Mouse (Mus musculus): Measurements from ENCODE around the gene Zbtb38. TPM values are rescaled to one million over a fixed set of nuclear protein-coding genes. Genes with fewer than 3 reads are reported as not detected.

Zbtb38 gene
- total and polyA plus RNA-seq, 2 experiments from 2014 or later, result 38.7 to 46.5 TPM

DNA sequence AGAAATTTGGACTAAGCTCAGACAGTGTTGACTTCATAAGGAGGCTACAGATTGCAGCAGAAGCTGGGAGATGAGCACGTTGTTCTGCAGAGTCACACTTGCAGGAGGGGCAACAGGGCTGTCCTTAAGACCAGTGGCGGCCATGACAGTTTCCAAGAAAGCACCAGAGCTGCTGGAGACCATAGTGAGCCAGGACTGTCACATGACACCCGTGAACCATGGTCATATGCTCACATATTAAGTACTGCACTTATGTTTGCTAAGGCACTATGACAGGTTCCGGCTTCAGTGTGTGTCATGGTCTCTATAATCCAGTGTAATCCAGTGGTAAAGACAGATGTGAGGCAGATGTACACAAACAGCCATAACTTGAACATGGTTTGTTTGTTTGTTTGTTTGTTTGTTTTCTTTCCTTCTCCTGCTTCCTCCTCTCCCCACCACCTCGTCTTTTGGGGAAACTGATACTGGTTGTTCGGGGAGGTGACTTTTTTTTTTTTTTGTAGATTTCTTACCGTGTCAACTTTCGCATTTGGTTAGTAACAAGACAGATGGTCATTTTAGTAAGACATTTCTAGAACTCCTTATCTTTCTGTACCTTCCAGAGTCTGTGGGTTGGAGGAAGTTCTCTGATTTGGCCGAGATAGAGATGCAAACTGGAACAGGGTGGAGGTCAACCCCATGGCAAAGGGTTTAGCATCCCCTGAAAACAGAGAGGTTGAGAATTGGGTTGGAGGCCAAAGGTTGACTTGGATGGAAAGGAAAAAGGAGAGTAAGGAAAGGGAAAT lies 11.4 kb upstream of the Zbtb38 start:
- H3K27ac ChIP-seq, result no peak overlapping the region
- H3K4me2 ChIP-seq (ENCODE audit: low read depth, low read length), result no peak overlapping the region
- H3K4me3 ChIP-seq (ENCODE audit: low read length), result no peak overlapping the region
- H3K9me3 ChIP-seq (ENCODE audit: low read length), result no peaks in the 10 kb centered on the region
- DNase-seq (ENCODE audit: low spot score) (no peak), ATAC-seq (no peak)
- H3K27me3 ChIP-seq (ENCODE audit: insufficient read depth, low read length), result no peaks in the 10 kb centered on the region
- no peak for TF ChIP-seq CTCF (IDR thresholded peaks at IDR 0.05; ENCODE audit: low read depth)
- WGBS, result 85% methylated on average over 9 of the region's 9 CpGs
- no peaks in the 10 kb centered on the region for H3K36me3 ChIP-seq (ENCODE audit: insufficient read depth, low read length)
- H3K4me1 ChIP-seq (ENCODE audit: insufficient read depth, low read length), result 0 out of 2 replicates have a peak, but pooled peaks cover under 1% of the 10 kb centered on the region
- no peak overlapping the region for H3K9ac ChIP-seq (replicated peaks; ENCODE audit: low read length)

DNA sequence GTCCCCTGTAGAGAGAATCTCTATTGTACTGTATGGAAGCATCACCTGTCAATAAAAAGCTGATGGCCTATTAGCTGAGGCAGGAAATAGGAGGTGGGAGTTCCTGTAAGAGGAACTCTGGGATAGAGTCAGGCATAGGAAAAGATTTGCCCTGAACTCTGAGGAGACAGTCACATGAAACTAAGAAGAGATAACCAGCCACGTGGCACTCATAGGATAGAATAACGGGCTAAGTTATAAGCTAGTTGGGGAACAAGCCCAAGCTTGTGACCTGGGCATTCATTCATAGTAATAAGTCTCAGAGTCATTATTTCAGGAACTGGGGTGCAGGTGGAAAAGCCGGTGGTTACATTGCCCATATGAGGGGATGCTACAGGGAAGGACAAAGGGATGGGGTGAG lies 10.4 kb upstream of the Zbtb38 start:
- no peak overlapping the region for H3K27ac ChIP-seq
- H3K36me3 ChIP-seq (ENCODE audit: insufficient read depth, low read length), result no peaks in the 10 kb centered on the region
- TF ChIP-seq CTCF (IDR thresholded peaks at IDR 0.05; ENCODE audit: low read depth), result no peak
- no peaks in the 10 kb centered on the region for H3K9me3 ChIP-seq (ENCODE audit: low read length)
- WGBS, result 95% methylated on average over 3 of the region's 3 CpGs
- H3K9ac ChIP-seq (replicated peaks; ENCODE audit: low read length), result no peak overlapping the region
- no peaks in the 10 kb centered on the region for H3K27me3 ChIP-seq (ENCODE audit: insufficient read depth, low read length)
- no peak overlapping the region for H3K4me3 ChIP-seq (ENCODE audit: low read length)
- H3K4me1 ChIP-seq (ENCODE audit: insufficient read depth, low read length), result 0 out of 2 replicates have a peak, but pooled peaks cover 3% of the 10 kb centered on the region
- DNase-seq (ENCODE audit: low spot score), result no peak
- no peak overlapping the region for H3K4me2 ChIP-seq (ENCODE audit: low read depth, low read length)
- ATAC-seq, result no peak

GRCm38 (mm10) chr9:96758749-96759597 lies 6.3 kb upstream of the Zbtb38 start:
- peak overlapping the region; percentile 51 for H3K4me2 ChIP-seq (ENCODE audit: low read depth, low read length)
- WGBS, result 12% methylated on average over 22 of the region's 22 CpGs
- H3K27me3 ChIP-seq (ENCODE audit: insufficient read depth, low read length), result no peaks in the 10 kb centered on the region
- no peaks in the 10 kb centered on the region for H3K36me3 ChIP-seq (ENCODE audit: insufficient read depth, low read length)
- no peaks in the 10 kb centered on the region for H3K9me3 ChIP-seq (ENCODE audit: low read length)
- DNase-seq (ENCODE audit: low spot score), result peak; percentile 94
- H3K27ac ChIP-seq, result peak overlapping the region; percentile 67; the same call in 1 of the 2 replicates
- peak overlapping the region; percentile 19; the same call in 1 of the 2 replicates for H3K9ac ChIP-seq (replicated peaks; ENCODE audit: low read length)
- peak; percentile 91 for TF ChIP-seq CTCF (IDR thresholded peaks at IDR 0.05; ENCODE audit: low read depth)
- H3K4me1 ChIP-seq (ENCODE audit: insufficient read depth, low read length), result 0 out of 2 replicates have a peak, but pooled peaks cover 3% of the 10 kb centered on the region
- ATAC-seq, result peak; percentile 96
- peak overlapping the region; percentile 33 for H3K4me3 ChIP-seq (ENCODE audit: low read length)

DNA sequence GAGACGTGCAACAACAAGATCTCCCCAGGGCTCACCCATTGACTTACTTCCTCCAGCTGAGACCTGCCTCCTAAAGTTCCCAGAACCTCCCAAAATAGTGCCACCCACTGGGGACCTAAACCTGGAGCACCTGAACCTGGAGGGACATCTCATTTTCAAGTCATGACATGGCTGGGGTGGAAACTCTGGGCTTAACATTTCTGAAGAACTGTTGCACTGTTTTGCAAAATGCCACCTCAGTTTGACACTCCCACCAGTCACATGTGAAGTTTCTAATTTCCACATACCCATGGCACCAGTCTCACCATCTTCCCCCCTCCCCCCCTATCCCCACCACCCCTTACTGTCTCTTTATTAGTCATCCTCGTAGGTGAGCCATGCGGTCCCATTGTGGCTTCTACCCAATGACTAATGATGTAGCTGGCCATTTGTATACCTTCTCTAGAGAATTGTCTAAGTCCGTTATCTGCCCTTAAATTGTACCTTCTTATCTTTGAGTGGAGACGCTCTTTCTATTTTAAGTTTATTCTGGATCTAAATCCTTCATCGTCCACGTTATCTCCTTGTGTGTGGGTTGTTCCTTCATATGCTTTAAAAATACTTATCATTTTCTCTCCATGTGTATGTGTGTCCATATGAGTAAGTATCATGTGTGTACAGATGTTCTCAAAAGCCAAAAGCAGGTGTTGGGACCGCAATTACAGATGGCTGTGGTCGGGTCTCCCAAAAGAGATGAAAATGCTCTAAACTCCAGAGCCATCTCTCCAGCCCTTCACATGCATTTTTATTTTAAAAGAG lies 4.2 kb upstream of the Zbtb38 start:
- no peak overlapping the region for H3K27ac ChIP-seq
- no peak overlapping the region for H3K9ac ChIP-seq (replicated peaks; ENCODE audit: low read length)
- H3K27me3 ChIP-seq (ENCODE audit: insufficient read depth, low read length), result no peaks in the 10 kb centered on the region
- H3K36me3 ChIP-seq (ENCODE audit: insufficient read depth, low read length), result no peaks in the 10 kb centered on the region
- WGBS, result 94% methylated on average over 9 of the region's 9 CpGs
- 0 out of 2 replicates have a peak, but pooled peaks cover 3% of the 10 kb centered on the region for H3K4me1 ChIP-seq (ENCODE audit: insufficient read depth, low read length)
- DNase-seq (ENCODE audit: low spot score), result no peak
- H3K9me3 ChIP-seq (ENCODE audit: low read length), result no peaks in the 10 kb centered on the region
- ATAC-seq, result no peak
- no peak for TF ChIP-seq CTCF (IDR thresholded peaks at IDR 0.05; ENCODE audit: low read depth)
- H3K4me3 ChIP-seq (ENCODE audit: low read length), result no peak overlapping the region
- H3K4me2 ChIP-seq (ENCODE audit: low read depth, low read length), result no peak overlapping the region

- no peaks in the 10 kb centered on the region for H3K36me3 ChIP-seq (ENCODE audit: insufficient read depth, low read length)
- no peaks in the 10 kb centered on the region for H3K9me3 ChIP-seq (ENCODE audit: low read length)
- no peak overlapping the region for H3K27ac ChIP-seq
- no peak for DNase-seq (ENCODE audit: low spot score)
- no peaks in the 10 kb centered on the region for H3K27me3 ChIP-seq (ENCODE audit: insufficient read depth, low read length)
- H3K4me2 ChIP-seq (ENCODE audit: low read depth, low read length), result no peak overlapping the region
- no peak overlapping the region for H3K9ac ChIP-seq (replicated peaks; ENCODE audit: low read length)
- WGBS, result 82% methylated on average over 11 of the region's 11 CpGs
- TF ChIP-seq CTCF (IDR thresholded peaks at IDR 0.05; ENCODE audit: low read depth), result no peak
- no peak for ATAC-seq
- no peak overlapping the region for H3K4me3 ChIP-seq (ENCODE audit: low read length)
- 0 out of 2 replicates have a peak, but pooled peaks cover 3% of the 10 kb centered on the region for H3K4me1 ChIP-seq (ENCODE audit: insufficient read depth, low read length)
These were observed 3.1 kb upstream of the Zbtb38 start for GRCm38 (mm10) chr9:96755761-96756160.

DNA sequence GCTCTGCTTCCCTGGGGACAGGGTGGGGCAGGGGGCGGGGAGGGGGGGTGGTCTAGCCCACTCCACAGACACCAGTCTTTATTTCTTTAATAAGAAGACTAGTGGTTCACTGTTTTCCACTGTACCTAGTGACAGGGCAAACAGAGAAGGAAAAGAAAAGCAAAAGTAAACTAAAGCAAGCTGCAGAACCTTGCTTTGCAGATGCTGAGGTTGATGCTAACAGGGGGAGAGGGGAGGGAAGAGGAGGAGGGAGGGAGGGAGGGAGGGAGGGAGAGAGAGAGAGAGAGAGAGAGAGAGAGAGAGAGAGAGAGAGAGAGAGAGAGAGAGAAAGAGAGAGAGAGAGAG lies 2.0 kb upstream of the Zbtb38 start:
- WGBS, result 54% methylated on average over 1 of the region's 1 CpGs
- no peak for TF ChIP-seq CTCF (IDR thresholded peaks at IDR 0.05; ENCODE audit: low read depth)

More for the DNA sequence above, 2.0 kb upstream of the Zbtb38 start:
- no peaks in the 10 kb centered on the region for H3K27me3 ChIP-seq (ENCODE audit: insufficient read depth, low read length)
- no peak overlapping the region for H3K4me2 ChIP-seq (ENCODE audit: low read depth, low read length)
- no peak for DNase-seq (ENCODE audit: low spot score)
- no peak overlapping the region for H3K9ac ChIP-seq (replicated peaks; ENCODE audit: low read length)
- H3K9me3 ChIP-seq (ENCODE audit: low read length), result no peaks in the 10 kb centered on the region
- no peak for ATAC-seq
- no peaks in the 10 kb centered on the region for H3K36me3 ChIP-seq (ENCODE audit: insufficient read depth, low read length)
- no peak overlapping the region for H3K27ac ChIP-seq
- 0 out of 2 replicates have a peak, but pooled peaks cover 3% of the 10 kb centered on the region for H3K4me1 ChIP-seq (ENCODE audit: insufficient read depth, low read length)
- H3K4me3 ChIP-seq (ENCODE audit: low read length), result no peak overlapping the region
